Mouse (Mus musculus): ENCODE results near the gene Mrps6. TPM values are rescaled to one million over a fixed set of nuclear protein-coding genes. Genes with fewer than 3 reads are reported as not detected.
A peak's percentile ranks its signal among the peaks of the same experiment; 100 is the strongest.

The Mrps6 gene
- polyA plus RNA-seq, 1 experiment from 2014 or later: 91.8 TPM

DNA sequence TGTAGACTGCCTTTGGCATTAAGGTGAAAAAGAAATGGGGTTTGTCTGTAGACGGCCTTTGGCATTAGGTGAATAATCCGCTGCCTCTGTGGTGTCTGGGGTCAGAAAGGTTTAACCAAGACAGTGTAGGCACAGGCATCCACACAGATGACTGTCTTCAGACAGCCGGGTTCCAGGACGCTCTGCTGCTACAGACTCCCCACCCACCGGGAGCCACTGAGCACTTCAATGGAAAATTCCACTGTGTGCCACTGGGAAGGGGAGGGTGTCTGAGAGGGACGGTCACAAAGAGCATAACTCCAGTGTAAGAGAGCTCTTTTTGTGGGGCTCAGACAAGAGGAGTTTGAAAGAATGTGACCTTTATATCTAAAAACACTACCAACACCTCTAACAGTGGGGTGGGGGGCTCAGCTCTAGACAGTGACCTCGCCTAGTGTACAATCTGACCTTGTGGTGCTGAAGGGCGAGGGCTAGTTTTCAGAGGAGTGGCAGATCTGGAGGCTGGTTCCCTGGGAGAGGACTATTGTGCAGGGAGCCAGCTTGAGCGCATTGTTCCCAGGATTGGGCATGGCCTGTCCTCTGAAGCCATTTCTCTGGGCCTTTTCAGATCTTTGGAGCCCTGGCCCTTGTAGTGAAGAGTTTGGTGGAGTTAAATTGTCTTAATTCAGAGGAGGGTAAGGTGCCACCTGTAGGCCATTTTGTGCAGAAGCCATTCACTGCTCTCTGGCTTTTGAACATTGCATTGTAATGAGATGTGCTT is 45.7 kb downstream of the Mrps6 start:
- no peak for ATAC-seq (ENCODE audit: insufficient number of reproducible peaks, low FRiP score, low TSS enrichment, low read depth)
- no peak overlapping the region for H3K27ac ChIP-seq (replicated peaks)
- WGBS: 58% methylated on average over 9 of the region's 9 CpGs

DNA sequence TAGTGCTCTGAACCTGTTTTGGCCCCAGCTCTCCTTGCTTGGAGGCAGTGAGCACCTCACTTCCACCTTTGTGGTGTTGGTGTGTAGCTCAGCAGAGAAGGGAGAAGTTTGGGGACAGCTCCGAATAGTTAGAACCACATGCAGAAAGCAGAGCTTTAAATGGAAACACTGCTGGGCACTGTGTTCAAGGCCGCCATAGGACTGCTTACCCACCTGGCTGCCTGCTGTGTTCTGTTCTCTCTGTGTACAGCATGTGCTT is 46.2 kb downstream of the Mrps6 start:
- H3K9ac ChIP-seq: no peak overlapping the region
- H3K4me2 ChIP-seq (replicated peaks): no peak overlapping the region
- no peak for ATAC-seq (ENCODE audit: insufficient number of reproducible peaks, low FRiP score, low TSS enrichment, low read depth)
- 73% methylated on average over 2 of the region's 2 CpGs for WGBS
- no peak overlapping the region for H3K4me3 ChIP-seq (replicated peaks)
- no peaks in the 10 kb centered on the region for H3K27me3 ChIP-seq
- H3K4me1 ChIP-seq: peaks cover 13% of the 10 kb centered on the region; the same call in 1 of the 2 replicates
- H3K27ac ChIP-seq (replicated peaks): no peak overlapping the region
- 0 out of 2 replicates have a peak, but pooled peaks cover 15% of the 10 kb centered on the region for H3K36me3 ChIP-seq
- no peaks in the 10 kb centered on the region for H3K9me3 ChIP-seq (replicated peaks)

More for the DNA sequence above, 45.7 kb downstream of the Mrps6 start:
- H3K9me3 ChIP-seq (replicated peaks): no peaks in the 10 kb centered on the region
- no peak overlapping the region for H3K9ac ChIP-seq
- H3K36me3 ChIP-seq: 0 out of 2 replicates have a peak, but pooled peaks cover 15% of the 10 kb centered on the region
- H3K27me3 ChIP-seq: no peaks in the 10 kb centered on the region
- H3K4me2 ChIP-seq (replicated peaks): no peak overlapping the region
- H3K4me3 ChIP-seq (replicated peaks): no peak overlapping the region
- peaks cover 18% of the 10 kb centered on the region; the same call in 1 of the 2 replicates for H3K4me1 ChIP-seq

DNA sequence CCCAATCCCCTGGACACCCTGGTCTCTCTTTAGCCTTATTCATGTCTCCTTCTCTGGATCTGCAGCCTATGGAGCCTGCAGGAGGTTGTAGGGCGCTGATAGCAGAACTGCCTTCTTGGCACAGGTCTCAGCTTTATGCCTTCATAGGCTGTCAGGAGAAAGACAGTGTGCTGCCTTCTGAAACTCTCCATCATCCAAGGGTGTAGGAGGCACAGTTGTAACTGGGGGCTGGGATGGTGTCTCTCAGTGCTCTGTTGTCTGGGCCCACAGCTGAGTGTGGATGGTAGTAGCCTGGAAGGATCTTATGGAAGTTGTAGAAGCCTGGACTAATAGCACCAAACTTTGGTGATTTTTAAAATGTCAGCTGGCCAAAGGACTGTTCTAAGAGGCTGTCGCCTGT is 46.9 kb downstream of the Mrps6 start:
- H3K4me3 ChIP-seq (replicated peaks): no peak overlapping the region
- no peak overlapping the region for H3K9ac ChIP-seq
- no peak overlapping the region for H3K27ac ChIP-seq (replicated peaks)
- no peaks in the 10 kb centered on the region for H3K9me3 ChIP-seq (replicated peaks)
- WGBS: 95% methylated on average over 2 of the region's 2 CpGs
- H3K4me1 ChIP-seq: peaks cover 6% of the 10 kb centered on the region; the same call in 1 of the 2 replicates
- H3K4me2 ChIP-seq (replicated peaks): no peak overlapping the region
- ATAC-seq (ENCODE audit: insufficient number of reproducible peaks, low FRiP score, low TSS enrichment, low read depth): no peak
- H3K36me3 ChIP-seq: 0 out of 2 replicates have a peak, but pooled peaks cover 15% of the 10 kb centered on the region
- no peaks in the 10 kb centered on the region for H3K27me3 ChIP-seq

DNA sequence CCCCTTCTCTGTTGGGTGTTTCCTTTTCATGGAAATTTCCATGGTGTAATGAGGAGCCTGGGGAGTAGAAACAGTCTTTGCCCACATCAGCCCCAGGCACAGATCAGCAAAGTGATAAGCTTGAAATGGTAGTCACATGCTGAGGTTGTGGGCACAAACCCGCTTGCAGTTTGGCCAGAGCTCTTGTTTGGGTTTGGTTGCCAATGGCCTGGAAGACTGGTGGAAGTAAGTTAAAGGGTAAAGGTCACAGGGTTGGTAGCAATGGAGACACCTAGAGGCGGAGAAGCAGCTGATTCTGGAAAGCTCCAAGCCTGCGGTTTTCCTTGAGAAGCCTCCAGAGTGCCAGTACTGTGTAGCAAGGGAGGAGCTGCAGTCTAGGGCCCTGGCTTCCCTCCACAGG is 47.6 kb downstream of the Mrps6 start:
- WGBS: 62% methylated on average over 3 of the region's 3 CpGs
- Histone ChIP-seq H3K9me3 (replicated peaks) (no peaks in the 10 kb centered on the region), H3K27me3 (no peaks in the 10 kb centered on the region), H3K9ac (no peak overlapping the region), H3K4me1 (peaks cover 6% of the 10 kb centered on the region; the same call in 1 of the 2 replicates), H3K4me3 (replicated peaks) (no peak overlapping the region), H3K36me3 (0 out of 2 replicates have a peak, but pooled peaks cover 13% of the 10 kb centered on the region), H3K4me2 (replicated peaks) (no peak overlapping the region), H3K27ac (replicated peaks) (no peak overlapping the region)
- ATAC-seq (ENCODE audit: insufficient number of reproducible peaks, low FRiP score, low TSS enrichment, low read depth): no peak

DNA sequence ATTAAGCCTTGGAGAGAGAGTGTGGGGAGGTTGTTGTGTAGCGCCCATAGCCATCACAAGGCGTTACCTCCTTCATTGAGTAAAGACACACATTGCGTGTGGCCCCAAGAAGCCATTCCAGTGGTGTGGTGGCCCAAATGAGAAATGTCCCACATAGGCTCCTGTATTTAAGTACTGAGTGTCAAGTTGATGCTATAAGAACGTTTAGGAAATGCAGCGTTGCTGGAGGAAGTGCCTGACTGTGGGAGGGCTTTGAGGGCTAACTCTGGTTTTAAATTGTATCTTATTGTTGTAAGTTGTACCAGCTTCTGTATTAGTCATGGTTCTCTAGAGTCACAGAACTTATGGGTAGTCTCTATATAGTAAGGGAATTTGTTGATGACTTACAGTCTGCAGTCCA is 49.3 kb downstream of the Mrps6 start:
- no peak for ATAC-seq (ENCODE audit: insufficient number of reproducible peaks, low FRiP score, low TSS enrichment, low read depth)
- no peak overlapping the region for H3K9ac ChIP-seq
- 89% methylated on average over 5 of the region's 5 CpGs for WGBS
- H3K4me1 ChIP-seq: peaks cover 6% of the 10 kb centered on the region; the same call in 1 of the 2 replicates
- H3K27me3 ChIP-seq: no peaks in the 10 kb centered on the region
- H3K4me3 ChIP-seq (replicated peaks): no peak overlapping the region
- H3K36me3 ChIP-seq: peaks cover 9% of the 10 kb centered on the region
- H3K27ac ChIP-seq (replicated peaks): no peak overlapping the region
- H3K9me3 ChIP-seq (replicated peaks): no peaks in the 10 kb centered on the region
- no peak overlapping the region for H3K4me2 ChIP-seq (replicated peaks)

DNA sequence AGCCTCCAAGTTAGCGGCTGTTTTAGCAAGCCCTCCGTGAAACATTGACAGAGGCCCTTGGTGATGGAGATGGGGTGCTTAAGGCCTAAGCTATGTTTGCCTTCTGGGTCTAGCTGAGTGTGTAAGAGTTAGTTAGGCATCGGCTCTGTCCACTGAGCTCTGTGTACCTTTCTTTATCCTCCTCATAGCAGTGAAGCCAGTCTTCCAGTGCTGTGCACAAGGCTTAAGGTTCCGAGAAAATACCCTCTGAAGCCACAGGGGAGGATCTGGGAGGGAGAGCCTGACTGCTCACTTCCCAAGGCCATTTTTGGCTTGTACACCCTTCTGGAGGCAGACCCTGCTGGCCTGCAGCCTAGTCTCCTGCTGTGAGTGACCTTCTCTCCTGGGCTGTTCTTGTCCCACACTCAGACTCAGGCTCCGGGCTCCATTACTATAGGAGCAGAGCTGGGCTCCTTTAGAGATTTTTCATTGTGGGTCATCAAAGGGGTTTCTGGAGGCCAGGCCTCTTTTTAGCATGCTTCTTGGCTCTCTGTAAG is 56.7 kb downstream of the Mrps6 start:
- Histone ChIP-seq H3K4me1 (peaks cover 20% of the 10 kb centered on the region), H3K36me3 (peaks cover 14% of the 10 kb centered on the region), H3K4me2 (replicated peaks) (no peak overlapping the region), H3K27me3 (no peaks in the 10 kb centered on the region), H3K4me3 (replicated peaks) (no peak overlapping the region), H3K9ac (no peak overlapping the region), H3K27ac (replicated peaks) (no peak overlapping the region), H3K9me3 (replicated peaks) (no peaks in the 10 kb centered on the region)
- no peak for ATAC-seq (ENCODE audit: insufficient number of reproducible peaks, low FRiP score, low TSS enrichment, low read depth)
- WGBS: 76% methylated on average over 5 of the region's 5 CpGs

DNA sequence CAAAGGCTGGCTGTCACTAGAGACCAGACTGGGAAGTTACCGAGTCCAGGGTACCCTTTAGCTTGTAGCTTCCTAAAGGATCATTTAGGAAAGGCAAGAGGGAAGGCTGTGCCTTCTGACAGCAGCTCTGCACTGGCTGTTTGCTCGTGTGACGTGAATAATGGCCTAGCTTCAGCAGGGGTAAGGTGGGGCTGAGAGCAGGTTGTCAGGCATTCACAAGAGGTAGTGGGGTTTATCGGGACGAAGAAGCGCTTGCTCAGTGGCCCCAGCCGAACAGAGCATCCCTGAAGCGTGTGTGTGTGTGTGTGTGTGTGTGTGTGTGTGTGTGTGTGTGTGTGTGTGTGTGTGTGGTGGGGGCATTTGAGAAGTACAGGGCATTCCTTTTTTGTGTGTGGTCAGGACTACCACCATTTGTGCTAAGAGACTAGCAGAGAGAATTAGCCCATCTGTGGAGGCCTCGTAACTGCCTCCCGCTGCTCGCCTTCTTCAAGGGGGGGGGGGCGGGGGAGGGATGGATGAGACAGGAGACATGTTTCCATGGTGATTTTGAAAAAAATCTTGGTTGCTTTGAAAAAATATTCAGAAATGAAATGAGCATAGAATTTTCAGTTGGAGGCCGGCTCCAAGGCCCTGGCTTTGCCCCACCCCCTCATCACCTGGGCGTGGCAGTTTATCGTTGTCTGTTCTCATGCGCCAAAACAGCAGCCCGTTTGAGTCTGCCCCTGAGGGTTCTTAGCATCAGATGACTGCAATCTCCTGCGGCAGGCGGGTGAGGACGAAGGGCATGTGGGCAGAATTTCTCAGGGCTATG is 57.7 kb downstream of the Mrps6 start:
- Histone ChIP-seq H3K4me2 (replicated peaks) (peak overlapping the region; percentile 33), H3K27me3 (no peaks in the 10 kb centered on the region), H3K27ac (replicated peaks) (no peak overlapping the region), H3K9ac (no peak overlapping the region), H3K4me1 (peaks cover 20% of the 10 kb centered on the region), H3K9me3 (replicated peaks) (no peaks in the 10 kb centered on the region), H3K36me3 (peaks cover 14% of the 10 kb centered on the region), H3K4me3 (replicated peaks) (peak overlapping the region; percentile 17; the same call in 1 of the 2 replicates)
- WGBS: 30% methylated on average over 20 of the region's 20 CpGs
- 0 out of 2 replicates have a peak, but pooled peaks have one; percentile 60 for ATAC-seq (ENCODE audit: insufficient number of reproducible peaks, low FRiP score, low TSS enrichment, low read depth)

- Histone ChIP-seq H3K9me3 (replicated peaks) (no peaks in the 10 kb centered on the region), H3K27ac (replicated peaks) (no peak overlapping the region), H3K9ac (no peak overlapping the region), H3K36me3 (peaks cover 6% of the 10 kb centered on the region), H3K4me3 (replicated peaks) (no peak overlapping the region), H3K4me2 (replicated peaks) (no peak overlapping the region), H3K4me1 (peaks cover 20% of the 10 kb centered on the region), H3K27me3 (no peaks in the 10 kb centered on the region)
- ATAC-seq (ENCODE audit: insufficient number of reproducible peaks, low FRiP score, low TSS enrichment, low read depth): no peak
- WGBS: 59% methylated on average over 9 of the region's 9 CpGs
Measured at GRCm38 (mm10) chr16:92117337-92118209, 59.5 kb downstream of the Mrps6 start.

- no peaks in the 10 kb centered on the region for H3K9me3 ChIP-seq (replicated peaks)
- no peak overlapping the region for H3K4me2 ChIP-seq (replicated peaks)
- no peaks in the 10 kb centered on the region for H3K36me3 ChIP-seq
- no peak for ATAC-seq (ENCODE audit: insufficient number of reproducible peaks, low FRiP score, low TSS enrichment, low read depth)
- 66% methylated on average over 13 of the region's 13 CpGs for WGBS
- H3K4me1 ChIP-seq: peaks cover 20% of the 10 kb centered on the region
- H3K27me3 ChIP-seq: no peaks in the 10 kb centered on the region
- H3K4me3 ChIP-seq (replicated peaks): no peak overlapping the region
- H3K9ac ChIP-seq: no peak overlapping the region
- no peak overlapping the region for H3K27ac ChIP-seq (replicated peaks)
Measured at GRCm38 (mm10) chr16:92119013-92119515, 61.0 kb downstream of the Mrps6 start.

- Histone ChIP-seq H3K27me3 (no peaks in the 10 kb centered on the region), H3K27ac (replicated peaks) (no peak overlapping the region), H3K9ac (no peak overlapping the region), H3K4me2 (replicated peaks) (no peak overlapping the region), H3K9me3 (replicated peaks) (no peaks in the 10 kb centered on the region), H3K4me3 (replicated peaks) (no peak overlapping the region), H3K4me1 (peaks cover 5% of the 10 kb centered on the region), H3K36me3 (no peaks in the 10 kb centered on the region)
- ATAC-seq (ENCODE audit: insufficient number of reproducible peaks, low FRiP score, low TSS enrichment, low read depth): no peak
- WGBS: 72% methylated on average over 17 of the region's 17 CpGs
Measured at GRCm38 (mm10) chr16:92120899-92121531, 62.9 kb downstream of the Mrps6 start.

All from embryonic facial prominence, embryonic 15.5 days (tissue).